Mouse (Mus musculus) small intestine, adult 2 months (tissue): ENCODE measurements at regions not wholly inside any gene's neighbourhood (a gene's known extent, or its start where the extent isn't known, plus 50 kb on each side); places are given as distances from the start of the nearest gene placed in this dataset.

Source experiments
- CTCF ChIP-seq: fragments of 200-500 bp; IDR thresholded peaks from 2 replicates; pipeline ENCODE4 v1.5.1; 2012; ENCODE audit warnings: low read depth, mild to moderate bottlenecking, control low read depth, inconsistent platforms, low read length, moderate library complexity, mixed read lengths; ENCODE audit not compliant: insufficient replicate concordance, insufficient read length; ENCODE audit errors: extremely low read depth
- POLR2A ChIP-seq: fragments of 200-500 bp; IDR thresholded peaks from 2 replicates; pipeline ENCODE4 v1.6.1; 2012; ENCODE audit warnings: low read depth, mild to moderate bottlenecking, control low read depth, inconsistent platforms, low read length, moderate library complexity

DNA sequence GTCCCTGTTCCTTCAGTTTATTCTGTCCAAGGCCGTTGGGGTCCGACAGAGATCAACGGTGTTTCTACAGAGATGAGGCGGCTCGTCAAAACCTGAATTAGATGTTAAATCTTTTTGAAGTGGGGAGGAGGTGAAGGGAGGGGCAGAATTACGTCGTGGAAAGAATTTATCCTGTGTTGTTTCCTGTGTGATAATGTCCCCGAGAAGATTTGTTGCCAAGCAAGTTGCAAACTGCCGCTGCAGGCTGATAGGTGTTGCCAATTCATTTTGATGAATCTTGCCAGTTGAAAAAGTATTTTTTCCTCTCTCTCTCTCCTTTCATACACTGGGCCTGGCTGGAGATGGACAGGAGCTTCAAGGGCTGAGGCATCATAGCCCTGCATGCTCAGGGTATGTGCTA, 656.8 kb downstream of the Dhx35 start:
- TF ChIP-seq CTCF (no peak), POLR2A (no peak)
